Mouse (Mus musculus) embryonic stem cell, embryonic (primary cell): Measurements from ENCODE around the gene Mrpl40.

Experiments used
- CTCF ChIA-PET, 4 experiments: fragments of 300-600 bp in 2 of 4; fragments of 350-600 bp in 2 of 4; sonication (Branson Sonifier 250); formaldehyde crosslinking; loops; one replicate each; lab custom pipeline; 2022; ENCODE audit warnings: inconsistent platforms in 2 of 4; lab: Charles Lee
- POLR2A ChIA-PET, 4 experiments: fragments of 300-600 bp in 2 of 4; fragments of 350-600 bp in 2 of 4; sonication (Branson Sonifier 250); formaldehyde crosslinking; loops; one replicate each; lab custom pipeline; 2022; ENCODE audit warnings: antibody characterized with exemption in 4 of 4, inconsistent platforms in 1 of 4; lab: Charles Lee

The Mrpl40 gene

DNA sequence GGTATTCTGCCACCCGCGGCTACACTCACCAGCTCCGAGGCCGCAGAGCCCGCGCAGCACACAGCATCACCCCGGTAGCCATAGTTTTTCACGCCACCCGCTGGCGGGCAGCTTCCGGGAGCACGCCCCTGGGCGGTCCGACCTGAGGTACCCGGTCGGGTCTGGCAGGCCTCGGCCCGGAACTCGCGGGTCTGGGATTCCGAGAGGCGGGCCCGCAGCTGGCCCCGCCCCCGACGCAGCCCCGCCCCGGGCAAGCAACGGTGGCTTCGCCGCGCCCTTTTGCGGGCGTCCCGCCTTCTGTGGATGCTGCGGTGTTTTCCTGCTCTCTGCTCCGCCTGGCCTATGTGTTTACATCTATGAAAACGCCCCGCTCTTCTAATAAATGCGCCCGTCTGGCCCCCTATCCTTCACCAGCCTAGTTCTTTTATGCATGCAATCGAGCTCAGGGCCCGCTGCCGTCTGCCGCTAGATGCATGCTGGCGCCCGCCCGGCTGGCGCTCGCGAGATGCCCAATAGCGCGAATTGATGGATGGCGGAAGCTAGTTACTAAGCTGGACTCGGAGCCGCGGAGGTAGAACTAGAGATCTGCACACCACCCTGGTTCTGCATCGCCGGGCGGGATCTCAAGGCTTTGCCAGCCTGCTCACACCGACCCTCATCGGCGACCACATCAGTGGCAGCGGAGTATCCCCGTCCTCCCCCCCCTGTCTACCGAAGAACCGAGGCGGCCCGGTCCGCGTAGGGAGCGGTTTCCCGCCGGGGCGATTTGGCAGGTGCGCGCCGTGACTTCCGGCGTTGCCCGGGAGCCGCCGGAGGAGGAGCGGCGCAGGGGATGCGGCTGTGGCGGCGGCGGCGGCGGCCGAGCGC lies at the start of gene Mrpl40, which contains the start of gene Hira:
Gene Mrpl40 (minus strand): TSS at position 421 of the 867 bp plus-strand sequence.
Gene Hira (plus strand): TSS at position 596 of the 867 bp plus-strand sequence.
- CTCF ChIA-PET, result interaction anchor here in 3 of 4 experiments (0.5 to 1.8 kb wide), 9 partner anchors 10 to 249 kb away, joined by 3 to 7 read pairs (median 3); partner anchors contain the start of genes 2510002D24Rik (in 1 of the 3) and Gm28539 (in 1 of the 3)

GRCm38 (mm10) chr16:18921771-18922170 lies 45.1 kb upstream of the Mrpl40 start:
- ChIA-PET POLR2A (interaction anchor here in 1 of 4 experiments (0.7 to 1.4 kb wide), 4 partner anchors 19 to 110 kb away, joined by 3 to 5 read pairs (median 3); partner anchors contain the start of gene Cdc45), CTCF (no interaction called here)

More for the DNA sequence above, at the start of gene Mrpl40, which contains the start of gene Hira:
- POLR2A ChIA-PET, result interaction anchor here (0.6 to 6.6 kb wide), 84 partner anchors 8 to 788 kb away, joined by 3 to 117 read pairs (median 4); partner anchors contain the start of genes 2510002D24Rik (in 4 of the 4), Cdc45 (in 4 of the 4), Gm28539 (in 4 of the 4) and Ufd1 (in 4 of the 4)

DNA sequence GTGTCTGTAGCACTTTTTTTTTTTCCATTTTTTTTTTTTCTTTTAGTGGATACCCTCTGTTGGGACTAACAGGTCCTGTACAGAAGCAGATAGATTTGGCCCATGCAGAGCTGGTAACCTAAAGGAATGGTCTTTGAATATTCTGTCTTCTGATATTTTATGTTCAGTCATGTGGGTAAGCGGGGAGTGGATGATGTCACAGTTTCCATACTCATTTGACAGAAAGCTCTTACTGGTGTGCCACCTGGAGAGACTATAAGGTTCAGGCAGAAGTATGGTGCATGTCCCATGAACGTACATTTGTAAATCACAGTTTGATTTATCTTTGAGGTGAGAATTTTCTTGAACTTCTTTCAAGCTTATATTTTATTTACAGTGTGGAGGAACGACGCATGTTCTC lies 39.4 kb upstream of the Mrpl40 start:
- CTCF ChIA-PET, result interaction anchor here in 1 of 4 experiments (0.6 kb wide), 1 partner anchor 110 kb away, joined by 3 read pairs; no protein-coding TSS in a partner anchor
- POLR2A ChIA-PET, result interaction anchor here in 2 of 4 experiments (0.5 to 4.2 kb wide), 9 partner anchors 8 to 104 kb away, joined by 3 to 20 read pairs (median 6); partner anchors contain the start of genes Cdc45 (in 1 of the 2), Hira (in 1 of the 2), Mrpl40 (in 1 of the 2) and Ufd1 (in 1 of the 2)

- ChIA-PET CTCF (no interaction called here), POLR2A (interaction anchor here in 1 of 4 experiments (0.9 to 6.0 kb wide), 7 partner anchors 11 to 32 kb away, joined by 3 to 28 read pairs (median 5); partner anchors contain the start of genes Hira and Mrpl40)
Measured at GRCm38 (mm10) chr16:18905648-18906047, 29.0 kb upstream of the Mrpl40 start.

DNA sequence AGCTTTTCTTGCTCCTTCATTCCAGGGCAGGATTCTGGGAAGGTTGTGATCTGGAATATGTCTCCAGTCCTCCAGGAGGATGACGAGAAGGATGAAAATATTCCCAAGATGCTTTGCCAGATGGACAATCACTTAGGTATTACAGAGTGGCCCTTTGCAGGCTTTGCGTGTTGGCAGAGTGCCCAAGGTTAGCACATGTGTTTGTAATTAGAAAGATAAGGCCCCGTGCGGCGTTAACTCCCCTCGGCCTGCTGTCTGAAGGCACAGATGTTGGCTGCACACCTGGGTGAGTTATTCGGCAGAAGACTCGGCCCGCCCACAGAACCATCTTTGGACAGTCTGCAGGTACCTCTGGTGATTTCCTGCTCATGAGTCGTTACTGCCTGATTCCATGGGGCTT lies 19.8 kb upstream of the Mrpl40 start:
- POLR2A ChIA-PET, result interaction anchor here in 2 of 4 experiments (1.2 to 9.3 kb wide), 7 partner anchors 10 to 84 kb away, joined by 3 to 117 read pairs (median 11); partner anchors contain the start of genes Hira (in 2 of the 2), Mrpl40 (in 2 of the 2), Cdc45 (in 1 of the 2) and Ufd1 (in 1 of the 2)
- CTCF ChIA-PET, result no interaction called here

- ChIA-PET POLR2A (interaction anchor here in 2 of 4 experiments (0.8 to 9.3 kb wide), 7 partner anchors 8 to 84 kb away, joined by 3 to 117 read pairs (median 12); partner anchors contain the start of genes Hira (in 2 of the 2), Mrpl40 (in 2 of the 2), Cdc45 (in 1 of the 2) and Ufd1 (in 1 of the 2)), CTCF (interaction anchor here in 3 of 4 experiments (0.6 to 1.6 kb wide), 3 partner anchors 17 to 1507 kb away, joined by 3 to 7 read pairs (median 3); no protein-coding TSS in a partner anchor)
Measured at GRCm38 (mm10) chr16:18895249-18895648, 18.6 kb upstream of the Mrpl40 start.

GRCm38 (mm10) chr16:18893840-18894372 lies 17.2 kb upstream of the Mrpl40 start:
- CTCF ChIA-PET, result interaction anchor here in 1 of 4 experiments (1.6 kb wide), 1 partner anchor 15 kb away, joined by 7 read pairs; no protein-coding TSS in a partner anchor

GRCm38 (mm10) chr16:18884044-18884443 lies 7.4 kb upstream of the Mrpl40 start:
- ChIA-PET POLR2A (interaction anchor here in 3 of 4 experiments (0.5 to 2.1 kb wide), 7 partner anchors 9 to 181 kb away, joined by 3 to 8 read pairs (median 4); partner anchors contain the start of genes Cdc45 (in 1 of the 3) and Ufd1 (in 1 of the 3)), CTCF (interaction anchor here in 1 of 4 experiments (0.7 kb wide), 1 partner anchor 23 kb away, joined by 3 read pairs; no protein-coding TSS in a partner anchor)

More at GRCm38 (mm10) chr16:18893840-18894372, 17.2 kb upstream of the Mrpl40 start:
- POLR2A ChIA-PET, result interaction anchor here (0.5 to 9.3 kb wide), 17 partner anchors 8 to 1248 kb away, joined by 3 to 117 read pairs (median 5); partner anchors contain the start of genes Hira (in 3 of the 4), Mrpl40 (in 3 of the 4), Cdc45 (in 2 of the 4) and Ufd1 (in 2 of the 4)

DNA sequence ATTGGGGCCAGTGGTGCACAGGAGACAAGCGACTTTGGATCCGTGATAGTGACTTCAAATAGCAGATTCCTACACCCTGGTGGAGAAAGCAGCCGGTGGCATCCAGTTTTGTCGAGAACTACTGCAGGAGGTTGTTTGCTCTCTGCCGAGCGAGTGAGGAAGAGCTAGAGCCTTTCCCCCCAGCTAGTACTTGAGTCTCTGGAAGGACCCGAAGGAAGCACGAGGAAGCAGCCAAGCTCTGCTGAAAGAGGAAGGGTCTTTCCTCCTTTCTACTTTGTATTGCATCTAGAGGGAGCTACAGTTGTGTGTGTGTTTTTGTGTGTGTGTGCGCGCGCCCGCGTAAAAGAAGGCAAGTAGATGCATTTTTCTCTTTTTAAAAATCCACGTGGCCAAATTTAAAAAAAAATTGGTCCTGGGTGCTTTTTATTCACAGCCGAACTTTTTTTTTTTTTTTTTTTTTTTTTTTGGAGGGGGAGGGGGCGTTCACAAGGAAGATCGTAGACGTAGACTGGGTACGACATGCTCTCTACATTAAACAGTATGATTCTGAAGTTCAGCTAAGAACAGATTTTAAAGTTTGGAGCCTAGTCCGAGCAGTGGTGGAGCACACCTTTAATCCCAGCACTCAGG lies 1.5 kb upstream of the Mrpl40 start:
- ChIA-PET POLR2A (interaction anchor here (0.6 to 6.6 kb wide), 40 partner anchors 8 to 1914 kb away, joined by 3 to 117 read pairs (median 4); partner anchors contain the start of genes Cdc45 (in 3 of the 4), Ufd1 (in 3 of the 4), 2510002D24Rik (in 2 of the 4) and Cldn5 (in 2 of the 4)), CTCF (interaction anchor here (0.5 to 1.6 kb wide), 8 partner anchors 11 to 432 kb away, joined by 3 to 7 read pairs (median 3); partner anchors contain the start of genes 2510002D24Rik (in 1 of the 4) and Gm28539 (in 1 of the 4))

- ChIA-PET CTCF (interaction anchor here (0.5 to 1.8 kb wide), 9 partner anchors 9 to 431 kb away, joined by 3 to 7 read pairs (median 3); no protein-coding TSS in a partner anchor), POLR2A (interaction anchor here (0.6 to 6.6 kb wide), 60 partner anchors 8 to 1915 kb away, joined by 3 to 117 read pairs (median 5); partner anchors contain the start of genes 2510002D24Rik (in 4 of the 4), Cdc45 (in 4 of the 4), Gm28539 (in 4 of the 4) and Ufd1 (in 4 of the 4))
Measured at GRCm38 (mm10) chr16:18877386-18878090, 876 bp upstream of the Mrpl40 start.

GRCm38 (mm10) chr16:18876091-18876441 lies 596 bp downstream of the Mrpl40 start:
- ChIA-PET POLR2A (interaction anchor here (0.6 to 6.6 kb wide), 64 partner anchors 9 to 628 kb away, joined by 3 to 117 read pairs (median 4); partner anchors contain the start of genes 2510002D24Rik (in 4 of the 4), Cdc45 (in 4 of the 4), Gm28539 (in 4 of the 4) and Ufd1 (in 4 of the 4)), CTCF (interaction anchor here in 2 of 4 experiments (0.5 to 1.8 kb wide), 7 partner anchors 10 to 198 kb away, joined by 3 to 7 read pairs (median 3); partner anchors contain the start of genes 2510002D24Rik (in 1 of the 2) and Gm28539 (in 1 of the 2))

DNA sequence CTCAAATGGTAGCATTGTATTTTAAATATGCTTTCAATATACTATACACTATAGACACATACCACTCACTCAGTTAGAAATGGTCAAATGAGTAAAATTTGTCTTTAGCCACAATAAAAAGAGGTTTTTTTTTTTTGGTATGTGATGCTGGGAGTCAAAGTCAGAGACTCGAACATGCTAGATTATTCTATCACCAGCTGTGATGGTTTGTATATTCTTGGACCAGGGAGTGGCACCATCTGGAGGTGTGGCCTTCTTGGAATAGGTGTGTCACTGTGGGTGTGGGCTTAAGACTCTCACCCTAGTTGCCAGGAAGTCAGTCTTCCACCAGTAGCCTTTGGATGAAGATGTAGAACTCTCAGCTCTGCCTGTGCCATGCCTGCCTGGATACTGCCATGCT lies 6.2 kb downstream of the Mrpl40 start:
- CTCF ChIA-PET, result interaction anchor here in 1 of 4 experiments (0.6 kb wide), 1 partner anchor 332 kb away, joined by 3 read pairs; no protein-coding TSS in a partner anchor
- POLR2A ChIA-PET, result interaction anchor here in 1 of 4 experiments (1.6 to 2.1 kb wide), 2 partner anchors 19 to 34 kb away, joined by 4 to 6 read pairs; partner anchors contain the start of genes 2510002D24Rik and Gm28539

GRCm38 (mm10) chr16:18860186-18860585 lies 16.5 kb downstream of the Mrpl40 start:
- ChIA-PET POLR2A (interaction anchor here in 2 of 4 experiments (0.6 to 1.7 kb wide), 3 partner anchors 14 to 228 kb away, joined by 5 to 6 read pairs (median 5); partner anchors contain the start of genes Hira (in 1 of the 2) and Mrpl40 (in 1 of the 2)), CTCF (interaction anchor here in 1 of 4 experiments (0.6 kb wide), 1 partner anchor 1131 kb away, joined by 6 read pairs; no protein-coding TSS in a partner anchor)

DNA sequence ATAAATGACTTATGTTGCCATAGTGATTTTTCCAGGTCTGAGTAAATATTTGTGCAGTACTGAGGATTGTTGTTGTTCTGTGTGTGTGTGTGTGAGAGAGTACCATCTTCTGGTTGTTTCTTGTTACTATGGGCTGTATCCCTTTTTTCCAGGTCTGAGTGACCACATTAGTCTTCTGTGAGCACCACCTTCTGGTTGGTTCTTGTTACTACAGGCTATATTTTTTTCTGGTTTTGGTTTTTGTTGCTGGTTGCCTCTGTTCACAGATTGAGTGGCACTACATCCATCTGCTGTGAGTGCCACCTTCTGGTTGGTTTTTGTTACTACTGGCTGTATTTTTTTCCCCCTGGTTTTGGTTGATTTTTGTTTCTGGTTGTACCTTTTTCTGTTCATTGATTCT lies 18.1 kb downstream of the Mrpl40 start:
- CTCF ChIA-PET, result interaction anchor here in 3 of 4 experiments (0.6 to 1.7 kb wide), 7 partner anchors 81 to 235 kb away, joined by 3 to 14 read pairs (median 3); no protein-coding TSS in a partner anchor
- POLR2A ChIA-PET, result interaction anchor here in 3 of 4 experiments (1.0 to 2.4 kb wide), 7 partner anchors 13 to 162 kb away, joined by 3 to 11 read pairs (median 3); partner anchors contain the start of genes Hira (in 3 of the 3), Mrpl40 (in 3 of the 3) and Cldn5 (in 1 of the 3)
